Mouse (Mus musculus): ENCODE results near the gene Wdr41.

The Wdr41 gene

GRCm38 (mm10) chr13:95038200-95038599 is 62.1 kb downstream of the Wdr41 start:
- DNase-seq = no peak

DNA sequence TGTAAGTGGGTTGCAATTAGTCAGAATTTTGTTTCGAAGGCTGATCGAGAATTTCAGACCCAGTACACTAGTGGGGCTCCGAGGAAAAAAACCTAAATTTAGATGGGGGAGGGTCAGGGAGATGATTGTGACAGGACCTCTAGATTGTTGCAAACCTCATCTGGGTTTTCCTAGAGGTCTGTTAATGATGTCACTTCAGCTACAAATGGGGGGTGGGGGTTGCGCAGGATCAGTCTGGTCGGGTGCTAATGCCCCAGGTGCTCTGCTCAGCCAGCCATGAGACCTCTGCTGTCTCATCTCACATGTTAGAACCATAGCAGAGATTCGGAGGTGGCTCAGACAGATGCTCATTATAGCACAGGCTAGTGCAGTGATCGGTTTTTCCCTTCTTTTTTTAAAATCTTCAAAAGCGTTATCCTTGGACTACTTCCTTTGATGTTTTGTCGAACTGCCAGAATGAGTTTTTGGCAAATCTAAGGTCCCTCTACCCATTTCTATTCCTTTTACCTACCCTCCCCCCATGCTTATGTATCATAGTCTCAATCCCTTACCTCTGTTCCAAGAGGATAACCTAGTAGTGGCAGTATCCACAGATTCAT is 64.1 kb downstream of the Wdr41 start:
- no peak for DNase-seq

GRCm38 (mm10) chr13:95044108-95044507 is 68.0 kb downstream of the Wdr41 start:
- DNase-seq = no peak

- no peak for DNase-seq
Measured at GRCm38 (mm10) chr13:95050398-95050797, 74.3 kb downstream of the Wdr41 start.

- no peak for DNase-seq
Measured at GRCm38 (mm10) chr13:95052421-95052820, 76.3 kb downstream of the Wdr41 start.

DNA sequence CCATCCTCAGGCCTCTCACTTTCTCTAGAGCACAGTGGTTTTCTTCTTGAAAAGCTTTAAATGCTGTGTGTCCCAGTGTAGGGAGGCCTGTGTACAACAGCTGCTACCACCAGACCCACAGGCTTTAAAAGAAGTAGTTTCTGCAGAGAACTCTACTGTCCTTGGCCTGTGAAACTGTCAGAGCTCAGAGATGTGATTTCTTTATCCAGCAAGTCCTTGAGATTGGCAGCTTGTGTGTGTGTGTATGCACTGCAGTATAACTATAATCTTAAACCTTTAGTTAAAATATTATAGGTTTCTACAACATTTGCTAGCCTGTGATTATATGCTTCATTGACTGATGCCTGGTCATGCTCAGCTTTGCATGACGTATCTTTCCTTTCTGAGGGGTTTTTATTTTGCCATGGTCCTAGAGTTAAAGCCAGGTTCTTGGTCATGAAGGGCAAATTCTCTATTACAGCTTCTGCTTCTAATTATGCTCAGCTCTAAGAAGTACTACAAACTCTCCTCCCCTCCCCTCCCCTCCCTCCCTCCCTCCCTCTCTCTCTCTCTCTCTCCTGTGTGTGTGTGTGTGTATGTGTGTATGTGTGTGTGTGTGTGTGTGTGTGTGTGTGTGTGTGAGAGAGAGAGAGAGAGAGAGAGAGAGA is 79.7 kb downstream of the Wdr41 start:
- no peak for DNase-seq

DNA sequence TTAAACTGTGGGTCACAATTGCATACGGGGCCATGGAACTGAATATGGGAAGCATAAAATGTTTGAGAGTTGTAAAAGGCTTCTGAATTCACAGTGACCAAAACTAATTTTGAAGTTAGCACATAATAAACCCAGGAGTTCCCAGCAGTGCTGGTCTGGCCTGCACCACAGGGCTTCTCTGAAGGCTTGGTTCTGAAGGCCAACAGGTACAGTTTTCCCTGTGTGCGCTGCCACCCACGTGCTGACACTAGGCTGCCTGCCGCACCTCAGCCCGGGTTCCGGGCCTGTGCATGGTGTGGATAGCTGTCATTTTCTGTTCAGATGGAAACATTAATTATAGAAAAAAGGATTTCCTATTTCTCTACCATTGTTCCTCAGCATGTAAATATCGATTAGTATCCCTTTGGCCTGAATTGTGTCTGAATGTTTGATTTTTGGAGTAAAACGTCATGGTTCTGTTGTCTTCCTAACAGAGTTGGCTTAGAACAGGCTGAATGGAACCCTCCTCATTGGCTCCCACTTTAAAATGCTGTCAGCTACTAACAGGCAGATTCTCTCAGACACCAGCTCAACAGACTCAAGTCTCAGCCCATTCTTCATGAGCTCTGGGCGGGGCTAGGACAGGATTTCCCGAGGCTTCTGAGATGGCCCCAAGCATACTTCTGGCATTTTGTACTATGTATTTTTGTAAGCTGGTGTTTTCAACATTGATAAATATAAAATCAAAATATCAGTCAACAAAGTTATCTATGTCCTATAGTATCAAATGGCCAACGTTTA is 80.5 kb downstream of the Wdr41 start:
- no peak for DNase-seq

- no peak for DNase-seq
Measured at GRCm38 (mm10) chr13:95058885-95059284, 82.7 kb downstream of the Wdr41 start.

GRCm38 (mm10) chr13:95063390-95064017 is 87.4 kb downstream of the Wdr41 start:
- DNase-seq = no peak

GRCm38 (mm10) chr13:95067854-95068253 is 91.7 kb downstream of the Wdr41 start:
- no peak for DNase-seq

- DNase-seq = no peak
Measured at GRCm38 (mm10) chr13:95070268-95070667, 94.1 kb downstream of the Wdr41 start.

All from thymus, adult 18-20 months (tissue).